Mouse (Mus musculus): ENCODE measurements at regions not wholly inside any gene's neighbourhood (a gene's known extent, or its start where the extent isn't known, plus 50 kb on each side); places are given as distances from the start of the nearest gene placed in this dataset.

DNA sequence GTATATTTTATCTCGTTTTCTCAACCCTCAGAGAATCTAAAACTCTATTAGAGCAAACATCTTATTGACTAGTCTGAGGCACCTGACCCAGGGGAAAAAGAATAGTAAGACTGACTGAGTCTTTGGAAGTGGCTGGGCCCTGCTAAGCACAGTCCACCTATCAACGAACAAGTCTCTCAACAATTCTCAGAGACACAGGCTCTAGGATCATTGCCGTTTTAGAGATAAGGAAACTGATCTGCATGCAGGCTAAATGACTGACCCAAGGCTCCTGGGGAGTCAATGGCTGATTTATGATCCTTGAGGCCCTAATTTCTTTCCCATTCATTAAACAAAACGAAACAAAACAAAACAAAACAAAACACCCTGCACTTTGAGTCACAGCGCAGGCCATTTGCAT lies 150.4 kb upstream of the Slc24a2 start:
- TF ChIP-seq CTCF (conservative IDR thresholded peaks at IDR 0.05; ENCODE audit: insufficient read depth, insufficient read length, low read depth, low read length), result no peak
- no peak for TF ChIP-seq POLR2A (IDR thresholded peaks at IDR 0.05; ENCODE audit: low read depth, low read length)
